Mouse (Mus musculus): ENCODE results near the gene Ttll8. TPM values are rescaled to one million over a fixed set of nuclear protein-coding genes. Genes with fewer than 3 reads are reported as not detected.
A peak's percentile ranks its signal among the peaks of the same experiment; 100 is the strongest.

Ttll8 gene
- polyA plus RNA-seq, 1 experiment from 2014 or later = not detected

- no peak overlapping the region for H3K4me2 ChIP-seq (replicated peaks; ENCODE audit: low read depth, low read length)
- 63% methylated on average over 12 of the region's 12 CpGs for WGBS
- no peak overlapping the region for H3K27ac ChIP-seq (ENCODE audit: low read length)
- H3K36me3 ChIP-seq (ENCODE audit: control insufficient read depth, insufficient read depth, low read length) = no peaks in the 10 kb centered on the region
- no peaks in the 10 kb centered on the region for H3K27me3 ChIP-seq (ENCODE audit: control insufficient read depth, insufficient read depth, low read length)
- H3K4me3 ChIP-seq (ENCODE audit: low read depth, low read length) = no peak overlapping the region
- H3K4me1 ChIP-seq (ENCODE audit: control insufficient read depth, insufficient read depth, low read length) = no peaks in the 10 kb centered on the region
- no peak overlapping the region for H3K9ac ChIP-seq (replicated peaks; ENCODE audit: low read depth, low read length)
- H3K9me3 ChIP-seq (ENCODE audit: control insufficient read depth, low read depth, low read length) = no peaks in the 10 kb centered on the region
- no peak for ATAC-seq (ENCODE audit: insufficient number of reproducible peaks, insufficient read depth, low FRiP score, low read depth)
These were observed 34.9 kb downstream of the Ttll8 start for GRCm38 (mm10) chr15:88919328-88919727.

- H3K27ac ChIP-seq (ENCODE audit: low read length) = no peak overlapping the region
- no peak overlapping the region for H3K9ac ChIP-seq (replicated peaks; ENCODE audit: low read depth, low read length)
- WGBS = 91% methylated on average over 8 of the region's 8 CpGs
- no peak for ATAC-seq (ENCODE audit: insufficient number of reproducible peaks, insufficient read depth, low FRiP score, low read depth)
- no peak overlapping the region for H3K4me2 ChIP-seq (replicated peaks; ENCODE audit: low read depth, low read length)
- H3K9me3 ChIP-seq (ENCODE audit: control insufficient read depth, low read depth, low read length) = no peaks in the 10 kb centered on the region
- no peaks in the 10 kb centered on the region for H3K27me3 ChIP-seq (ENCODE audit: control insufficient read depth, insufficient read depth, low read length)
- no peak overlapping the region for H3K4me3 ChIP-seq (ENCODE audit: low read depth, low read length)
- no peaks in the 10 kb centered on the region for H3K4me1 ChIP-seq (ENCODE audit: control insufficient read depth, insufficient read depth, low read length)
- H3K36me3 ChIP-seq (ENCODE audit: control insufficient read depth, insufficient read depth, low read length) = no peaks in the 10 kb centered on the region
These were observed 37.1 kb downstream of the Ttll8 start for GRCm38 (mm10) chr15:88917126-88917525.

- ATAC-seq (ENCODE audit: insufficient number of reproducible peaks, insufficient read depth, low FRiP score, low read depth) = 0 out of 2 replicates have a peak, but pooled peaks have one; percentile 33
- no peak overlapping the region for H3K4me3 ChIP-seq (ENCODE audit: low read depth, low read length)
- 47% methylated on average over 3 of the region's 3 CpGs for WGBS
- H3K27ac ChIP-seq (ENCODE audit: low read length) = no peak overlapping the region
- H3K27me3 ChIP-seq (ENCODE audit: control insufficient read depth, insufficient read depth, low read length) = no peaks in the 10 kb centered on the region
- H3K9me3 ChIP-seq (ENCODE audit: control insufficient read depth, low read depth, low read length) = no peaks in the 10 kb centered on the region
- H3K4me2 ChIP-seq (replicated peaks; ENCODE audit: low read depth, low read length) = no peak overlapping the region
- H3K36me3 ChIP-seq (ENCODE audit: control insufficient read depth, insufficient read depth, low read length) = no peaks in the 10 kb centered on the region
- no peak overlapping the region for H3K9ac ChIP-seq (replicated peaks; ENCODE audit: low read depth, low read length)
- no peaks in the 10 kb centered on the region for H3K4me1 ChIP-seq (ENCODE audit: control insufficient read depth, insufficient read depth, low read length)
These were observed 37.9 kb downstream of the Ttll8 start for GRCm38 (mm10) chr15:88916366-88916765.

GRCm38 (mm10) chr15:88915046-88915445 lies 39.2 kb downstream of the Ttll8 start:
- H3K27ac ChIP-seq (ENCODE audit: low read length) = no peak overlapping the region
- H3K27me3 ChIP-seq (ENCODE audit: control insufficient read depth, insufficient read depth, low read length) = no peaks in the 10 kb centered on the region
- H3K4me3 ChIP-seq (ENCODE audit: low read depth, low read length) = no peak overlapping the region
- no peak overlapping the region for H3K9ac ChIP-seq (replicated peaks; ENCODE audit: low read depth, low read length)
- H3K4me2 ChIP-seq (replicated peaks; ENCODE audit: low read depth, low read length) = no peak overlapping the region
- no peaks in the 10 kb centered on the region for H3K36me3 ChIP-seq (ENCODE audit: control insufficient read depth, insufficient read depth, low read length)
- no peak for ATAC-seq (ENCODE audit: insufficient number of reproducible peaks, insufficient read depth, low FRiP score, low read depth)
- 90% methylated on average over 7 of the region's 7 CpGs for WGBS
- no peaks in the 10 kb centered on the region for H3K4me1 ChIP-seq (ENCODE audit: control insufficient read depth, insufficient read depth, low read length)
- no peaks in the 10 kb centered on the region for H3K9me3 ChIP-seq (ENCODE audit: control insufficient read depth, low read depth, low read length)

GRCm38 (mm10) chr15:88906347-88906746 lies 47.9 kb downstream of the Ttll8 start:
- 69% methylated on average over 4 of the region's 4 CpGs for WGBS
- Histone ChIP-seq H3K36me3 (ENCODE audit: control insufficient read depth, insufficient read depth, low read length) (no peaks in the 10 kb centered on the region), H3K4me1 (ENCODE audit: control insufficient read depth, insufficient read depth, low read length) (no peaks in the 10 kb centered on the region), H3K4me2 (replicated peaks; ENCODE audit: low read depth, low read length) (no peak overlapping the region), H3K27ac (ENCODE audit: low read length) (no peak overlapping the region), H3K4me3 (ENCODE audit: low read depth, low read length) (no peak overlapping the region), H3K9me3 (ENCODE audit: control insufficient read depth, low read depth, low read length) (no peaks in the 10 kb centered on the region), H3K9ac (replicated peaks; ENCODE audit: low read depth, low read length) (no peak overlapping the region), H3K27me3 (ENCODE audit: control insufficient read depth, insufficient read depth, low read length) (no peaks in the 10 kb centered on the region)
- no peak for ATAC-seq (ENCODE audit: insufficient number of reproducible peaks, insufficient read depth, low FRiP score, low read depth)

DNA sequence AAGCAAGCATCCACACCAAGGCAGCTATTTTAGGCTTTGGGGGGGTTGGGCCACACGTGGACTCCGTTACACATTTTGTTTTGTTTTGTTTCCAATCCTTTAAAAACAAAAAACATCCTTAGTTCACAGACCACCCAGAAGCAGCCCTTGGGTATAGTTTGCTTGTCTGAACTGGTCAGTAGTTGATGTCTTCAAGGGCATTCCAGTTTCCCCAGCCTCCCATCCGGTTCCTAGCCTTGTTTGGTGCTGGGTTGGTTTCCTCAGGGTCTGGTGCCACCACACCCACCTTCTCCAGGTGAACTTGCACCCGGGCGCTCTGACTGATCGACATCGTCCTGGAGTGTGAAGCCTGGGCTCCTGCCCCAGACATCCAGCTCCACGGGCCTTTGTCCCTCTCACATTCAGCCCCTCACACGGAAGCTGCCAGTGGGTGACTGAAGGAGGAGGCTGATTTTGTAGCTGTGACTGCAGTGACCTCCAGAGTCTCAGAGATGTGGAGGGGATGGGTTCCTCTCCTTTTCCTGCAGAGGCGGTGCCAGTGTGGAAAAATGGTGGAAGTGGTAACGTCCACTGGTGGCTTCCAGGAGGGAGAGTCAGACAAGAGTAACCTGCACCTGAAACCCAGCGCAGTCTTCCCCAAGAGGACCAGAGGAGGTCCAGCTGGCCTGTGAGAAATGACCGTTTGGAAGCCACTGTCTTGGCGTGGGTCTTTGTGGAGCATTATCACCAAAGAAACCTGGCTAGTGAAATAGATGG lies 50.0 kb downstream of the Ttll8 start:
- Histone ChIP-seq H3K4me3 (ENCODE audit: low read depth, low read length) (no peak overlapping the region), H3K9me3 (ENCODE audit: control insufficient read depth, low read depth, low read length) (no peaks in the 10 kb centered on the region), H3K4me2 (replicated peaks; ENCODE audit: low read depth, low read length) (no peak overlapping the region), H3K27ac (ENCODE audit: low read length) (no peak overlapping the region), H3K9ac (replicated peaks; ENCODE audit: low read depth, low read length) (no peak overlapping the region), H3K27me3 (ENCODE audit: control insufficient read depth, insufficient read depth, low read length) (no peaks in the 10 kb centered on the region), H3K36me3 (ENCODE audit: control insufficient read depth, insufficient read depth, low read length) (no peaks in the 10 kb centered on the region), H3K4me1 (ENCODE audit: control insufficient read depth, insufficient read depth, low read length) (no peaks in the 10 kb centered on the region)
- 83% methylated on average over 14 of the region's 14 CpGs for WGBS
- ATAC-seq (ENCODE audit: insufficient number of reproducible peaks, insufficient read depth, low FRiP score, low read depth) = no peak

GRCm38 (mm10) chr15:88903086-88903485 lies 51.1 kb downstream of the Ttll8 start:
- Histone ChIP-seq H3K27ac (ENCODE audit: low read length) (no peak overlapping the region), H3K4me3 (ENCODE audit: low read depth, low read length) (no peak overlapping the region), H3K4me1 (ENCODE audit: control insufficient read depth, insufficient read depth, low read length) (no peaks in the 10 kb centered on the region), H3K9ac (replicated peaks; ENCODE audit: low read depth, low read length) (no peak overlapping the region), H3K4me2 (replicated peaks; ENCODE audit: low read depth, low read length) (no peak overlapping the region), H3K36me3 (ENCODE audit: control insufficient read depth, insufficient read depth, low read length) (no peaks in the 10 kb centered on the region), H3K9me3 (ENCODE audit: control insufficient read depth, low read depth, low read length) (no peaks in the 10 kb centered on the region), H3K27me3 (ENCODE audit: control insufficient read depth, insufficient read depth, low read length) (no peaks in the 10 kb centered on the region)
- WGBS = 61% methylated on average over 1 of the region's 1 CpGs
- no peak for ATAC-seq (ENCODE audit: insufficient number of reproducible peaks, insufficient read depth, low FRiP score, low read depth)

DNA sequence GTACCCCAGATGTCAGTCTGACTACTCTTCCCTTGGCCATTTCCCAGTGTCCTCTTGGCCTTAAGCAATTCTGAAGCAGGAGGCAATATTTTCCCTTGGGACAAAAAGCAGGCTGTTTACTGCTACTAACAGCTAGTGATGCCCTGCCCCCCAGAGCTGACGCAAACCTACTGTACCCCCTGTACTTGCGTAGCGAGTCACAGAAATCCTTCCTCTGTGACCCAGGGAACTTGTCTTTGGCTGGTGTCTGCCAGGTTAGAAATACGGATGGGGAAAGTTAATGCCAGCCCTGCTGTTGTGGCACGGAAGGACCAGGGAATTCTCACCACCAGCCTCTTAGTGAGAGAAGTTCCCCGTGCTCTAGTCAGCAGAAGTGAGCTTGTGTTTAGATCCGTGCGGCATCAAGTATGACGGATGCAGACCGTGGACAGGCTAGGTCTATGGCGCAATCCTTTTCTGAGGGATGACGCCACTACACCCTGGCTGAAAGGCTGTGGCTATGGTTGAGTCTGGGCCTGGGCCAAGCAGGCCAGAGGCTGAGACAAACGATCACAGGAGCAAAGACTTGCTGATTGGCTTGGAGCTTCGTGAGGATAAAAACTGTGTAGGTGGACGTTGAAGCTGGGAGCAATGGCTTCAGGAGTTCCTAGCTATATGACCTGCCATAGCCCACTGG lies 51.9 kb downstream of the Ttll8 start:
- Histone ChIP-seq H3K27ac (ENCODE audit: low read length) (no peak overlapping the region), H3K9me3 (ENCODE audit: control insufficient read depth, low read depth, low read length) (no peaks in the 10 kb centered on the region), H3K4me3 (ENCODE audit: low read depth, low read length) (no peak overlapping the region), H3K27me3 (ENCODE audit: control insufficient read depth, insufficient read depth, low read length) (no peaks in the 10 kb centered on the region), H3K9ac (replicated peaks; ENCODE audit: low read depth, low read length) (no peak overlapping the region), H3K4me1 (ENCODE audit: control insufficient read depth, insufficient read depth, low read length) (no peaks in the 10 kb centered on the region), H3K36me3 (ENCODE audit: control insufficient read depth, insufficient read depth, low read length) (no peaks in the 10 kb centered on the region), H3K4me2 (replicated peaks; ENCODE audit: low read depth, low read length) (no peak overlapping the region)
- ATAC-seq (ENCODE audit: insufficient number of reproducible peaks, insufficient read depth, low FRiP score, low read depth) = no peak
- 70% methylated on average over 15 of the region's 15 CpGs for WGBS
